Mouse (Mus musculus) gastrocnemius, postnatal 4 days (tissue): ENCODE results near the gene Fam83c. TPM values are rescaled to one million over a fixed set of nuclear protein-coding genes. Genes with fewer than 3 reads are reported as not detected.
"Not testable (repeated sequence)": the region's sequence is repeated elsewhere in the genome, so short reads cannot be mapped to it uniquely, and the experiment has no call there.

Source experiments
- DNase-seq, 2 experiments: peaks; one replicate each; pipeline ENCODE4 v3.0.0; 2021 to 2022; ENCODE audit warnings: low spot score in 2 of 2, mixed read lengths in 2 of 2
- long read RNA-seq, 2 experiments: library from polyadenylated mRNA; stranded (forward); transcript quantifications; one replicate each; pipeline ENCODE4 v2.0.0; 2021
- total RNA-seq, 2 experiments: library from RNA; stranded (reverse); gene quantifications; 2 replicates each; pipeline ENCODE4 v1.2.3; 2021

Fam83c gene
- not detected for total RNA-seq
- long read RNA-seq, experiment 1: 0 reads
- long read RNA-seq, experiment 2: 0 reads

DNA sequence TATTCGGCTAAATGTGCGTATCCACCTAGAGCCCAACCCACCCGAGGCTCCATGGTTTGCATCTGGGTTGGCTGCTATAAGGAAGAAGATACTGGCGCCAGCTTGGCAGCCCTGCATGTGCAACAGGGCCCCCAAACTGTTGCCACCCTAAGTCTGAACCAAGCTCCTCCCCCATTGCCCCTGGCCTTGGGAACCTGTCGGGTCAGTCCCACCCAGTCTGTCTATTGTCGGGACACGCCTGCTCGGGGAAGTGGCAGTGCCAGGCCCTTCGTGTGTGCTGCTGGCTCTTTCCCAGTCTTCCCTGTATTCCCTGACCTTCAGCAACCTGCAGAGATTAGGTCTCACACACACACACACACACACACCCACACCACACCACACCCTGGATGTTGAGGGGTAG is at the start of gene Fam83c:
Gene Fam83c (minus strand): TSS at position 123 of the 400 bp plus-strand sequence.
- DNase-seq: no peak

DNA sequence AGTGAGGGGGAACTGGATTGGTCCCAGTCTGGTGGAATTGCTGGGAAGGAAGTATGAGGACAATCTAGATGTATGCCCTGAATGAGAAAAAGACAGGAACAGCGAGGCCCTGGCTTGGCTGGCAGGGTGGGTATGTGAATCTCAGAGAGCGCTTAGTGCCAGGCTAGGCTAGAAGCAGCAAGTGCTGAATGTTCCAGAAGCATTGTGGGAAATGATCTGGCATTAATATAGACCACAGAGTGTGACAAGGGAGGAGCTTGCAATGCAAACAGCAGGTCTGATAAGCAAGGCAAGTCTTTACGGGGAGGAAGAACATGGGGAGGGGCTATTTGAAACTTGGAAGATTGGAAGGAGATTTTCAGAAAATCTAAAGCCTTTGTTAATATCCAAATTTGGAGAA is 47.4 kb upstream of the Fam83c start:
- DNase-seq: no peak

DNA sequence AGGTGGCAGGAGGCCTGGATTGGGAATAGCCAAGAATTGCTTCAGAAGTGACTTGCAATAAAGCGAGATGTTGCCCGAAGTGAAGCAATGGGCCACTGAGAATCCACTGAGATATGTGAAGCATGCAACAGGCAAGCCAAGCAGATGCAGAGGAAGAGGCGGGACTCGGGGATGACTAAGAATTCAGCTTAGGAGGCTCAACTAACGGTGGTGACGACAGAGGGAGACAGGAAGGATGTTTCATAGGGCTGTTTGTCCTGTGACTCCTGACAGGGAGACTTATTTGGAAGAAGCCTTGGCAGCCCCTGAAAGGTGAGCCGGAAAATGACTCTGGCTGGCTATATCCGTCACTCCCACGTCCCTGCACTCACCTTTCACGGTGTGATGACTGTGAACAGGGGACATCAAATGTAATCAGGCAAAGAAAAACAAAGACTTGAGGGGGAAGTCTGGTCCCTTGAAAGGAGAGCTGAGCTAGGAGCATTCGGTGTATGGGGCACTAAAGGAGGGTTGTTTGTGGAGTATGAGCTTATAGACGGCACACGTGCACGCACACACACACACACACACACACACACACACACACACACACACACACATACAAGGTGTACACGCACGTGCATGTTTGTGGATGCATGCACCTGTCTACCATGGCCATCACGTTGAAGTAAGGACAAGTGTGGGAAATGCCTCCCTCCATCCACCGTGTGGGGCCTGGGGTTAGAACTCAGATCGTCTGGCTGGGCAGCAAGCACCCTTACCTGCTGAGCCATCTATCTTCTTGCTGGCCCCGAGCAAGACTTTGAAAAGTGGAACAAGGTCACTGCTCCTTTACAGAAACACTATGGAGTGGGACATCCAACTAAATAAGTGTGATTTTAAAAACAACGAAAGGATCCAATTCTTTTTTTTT is 44.6 kb upstream of the Fam83c start:
- DNase-seq: no peak

DNA sequence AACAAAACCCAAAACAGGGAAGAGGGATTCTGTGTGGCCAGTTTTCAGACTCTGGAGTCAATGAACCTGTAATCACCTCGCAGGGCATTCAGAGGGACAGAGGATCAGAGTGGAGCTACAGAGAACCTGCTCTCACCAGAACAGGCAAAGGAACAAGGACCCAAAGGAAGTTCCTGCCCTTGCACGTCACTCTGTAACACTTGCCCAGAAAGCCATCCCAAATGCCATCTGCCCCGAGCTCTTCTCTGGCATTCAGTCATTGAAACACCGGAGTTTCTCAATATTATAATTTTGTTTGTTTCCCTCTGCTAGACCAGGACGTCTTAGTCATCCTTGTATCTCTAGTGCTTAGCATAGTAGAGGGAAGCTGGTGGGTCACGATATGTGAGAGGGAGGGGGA is 39.0 kb upstream of the Fam83c start:
- DNase-seq: no peak

DNA sequence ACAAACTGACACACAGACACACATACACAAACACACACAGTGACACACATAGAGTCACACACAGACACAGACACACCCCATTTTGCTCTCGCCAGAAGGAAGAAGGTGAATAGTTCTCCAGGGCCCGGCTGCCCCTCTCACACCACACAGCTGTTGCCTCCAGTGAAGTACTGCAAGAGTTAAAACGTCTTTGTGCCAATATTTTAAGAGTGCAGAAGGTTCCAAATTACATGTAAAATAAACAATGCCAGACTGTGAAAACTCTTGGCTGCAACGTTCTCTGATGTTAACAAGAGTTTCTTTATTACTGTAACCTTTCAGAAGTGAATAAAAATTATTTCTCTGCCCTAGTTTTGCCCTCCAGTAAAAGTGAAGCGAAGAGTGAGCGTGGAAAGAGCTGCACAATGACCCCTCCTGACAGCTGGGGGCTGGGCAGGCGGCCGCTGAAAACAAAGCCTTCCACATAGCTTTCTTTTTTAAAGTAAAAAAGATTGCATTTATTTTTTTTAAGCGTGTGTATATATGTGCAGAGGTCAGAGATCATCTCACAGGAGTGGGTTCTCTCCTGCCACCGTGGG is 38.4 kb upstream of the Fam83c start:
- DNase-seq: no peak

DNA sequence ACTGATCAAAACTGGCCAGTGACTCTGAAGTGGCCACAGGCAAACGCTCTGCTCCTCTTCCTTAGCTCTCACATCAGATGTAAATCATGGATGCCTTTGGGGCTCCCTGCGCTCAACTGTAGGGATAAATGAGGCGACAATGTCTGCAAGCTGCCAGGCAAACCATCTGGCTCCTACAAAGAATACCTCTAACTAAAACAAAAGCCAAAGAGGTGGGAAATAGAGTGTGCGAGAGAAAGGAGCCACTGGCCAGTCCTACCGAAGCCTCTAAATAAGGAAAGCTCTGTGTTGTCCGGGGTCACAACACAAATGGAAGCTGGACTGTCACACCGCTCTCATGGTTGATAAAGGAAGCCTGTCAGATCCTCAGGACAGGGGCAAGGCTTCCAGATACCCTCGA is 37.8 kb upstream of the Fam83c start:
- no peak for DNase-seq

DNA sequence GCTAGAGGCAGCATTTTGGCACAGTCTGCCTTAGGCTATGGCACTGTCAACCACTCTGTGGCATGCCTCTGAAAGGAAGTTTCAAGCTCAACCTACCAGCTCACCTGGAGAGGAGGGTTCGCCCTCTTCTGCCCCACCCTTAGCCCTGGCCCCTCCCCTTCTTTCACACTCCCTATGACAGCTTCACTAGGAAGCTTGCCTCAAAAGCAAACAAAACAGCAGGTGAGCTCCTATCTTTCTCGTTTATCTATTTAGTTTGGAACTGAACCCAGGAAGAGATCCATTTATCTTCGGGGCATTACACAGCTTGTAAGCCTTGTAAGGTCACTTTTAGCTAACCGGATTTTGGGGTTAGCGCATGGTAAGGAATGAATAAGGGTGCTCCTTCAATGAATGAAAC is 35.1 kb upstream of the Fam83c start:
- no peak for DNase-seq

DNA sequence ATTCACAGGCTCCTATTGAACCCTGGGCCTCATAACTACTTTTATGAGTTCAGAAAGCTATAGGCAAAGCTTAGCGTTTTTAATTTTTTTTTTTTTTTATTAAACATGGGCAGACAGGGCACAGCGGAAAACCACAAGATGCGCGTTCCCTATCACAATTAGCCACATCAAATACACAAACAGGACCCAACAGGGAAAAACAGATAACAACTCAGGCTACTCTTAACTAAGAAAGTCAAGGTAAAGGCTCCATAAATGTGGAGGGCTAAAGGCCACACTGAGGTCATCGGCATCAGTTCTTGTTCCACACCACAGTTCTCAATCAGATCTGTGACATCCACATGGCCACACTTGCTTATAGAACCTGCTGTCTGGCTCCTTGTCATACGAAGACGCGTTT is 33.7 kb upstream of the Fam83c start:
- no peak for DNase-seq

DNA sequence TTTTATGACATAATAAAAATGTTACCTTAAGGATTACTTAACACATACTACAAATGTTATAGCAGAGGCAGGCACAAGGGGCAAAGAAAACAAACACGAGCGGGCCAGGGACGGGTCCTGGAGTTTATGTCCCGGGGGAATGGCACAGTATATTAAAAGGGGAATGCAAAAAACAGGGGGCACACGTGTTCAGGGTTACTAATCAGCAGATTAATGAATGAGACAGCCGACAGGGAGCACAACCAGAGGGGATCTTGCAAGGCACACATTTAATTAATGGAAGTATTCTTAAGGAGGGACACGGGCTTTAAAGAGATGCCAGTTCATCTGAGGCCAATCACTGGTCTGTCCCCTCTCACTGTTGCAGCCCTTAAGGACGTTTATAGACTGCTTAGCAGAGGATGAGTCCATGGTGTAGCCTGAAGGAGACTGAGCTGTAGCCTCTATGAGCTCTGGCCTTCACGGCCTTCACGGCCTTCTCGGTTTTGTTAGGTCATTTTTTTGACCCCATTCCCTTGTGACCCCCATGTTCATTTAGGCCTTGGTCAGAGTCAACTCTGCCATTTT is 28.7 kb upstream of the Fam83c start:
- DNase-seq: no peak

DNA sequence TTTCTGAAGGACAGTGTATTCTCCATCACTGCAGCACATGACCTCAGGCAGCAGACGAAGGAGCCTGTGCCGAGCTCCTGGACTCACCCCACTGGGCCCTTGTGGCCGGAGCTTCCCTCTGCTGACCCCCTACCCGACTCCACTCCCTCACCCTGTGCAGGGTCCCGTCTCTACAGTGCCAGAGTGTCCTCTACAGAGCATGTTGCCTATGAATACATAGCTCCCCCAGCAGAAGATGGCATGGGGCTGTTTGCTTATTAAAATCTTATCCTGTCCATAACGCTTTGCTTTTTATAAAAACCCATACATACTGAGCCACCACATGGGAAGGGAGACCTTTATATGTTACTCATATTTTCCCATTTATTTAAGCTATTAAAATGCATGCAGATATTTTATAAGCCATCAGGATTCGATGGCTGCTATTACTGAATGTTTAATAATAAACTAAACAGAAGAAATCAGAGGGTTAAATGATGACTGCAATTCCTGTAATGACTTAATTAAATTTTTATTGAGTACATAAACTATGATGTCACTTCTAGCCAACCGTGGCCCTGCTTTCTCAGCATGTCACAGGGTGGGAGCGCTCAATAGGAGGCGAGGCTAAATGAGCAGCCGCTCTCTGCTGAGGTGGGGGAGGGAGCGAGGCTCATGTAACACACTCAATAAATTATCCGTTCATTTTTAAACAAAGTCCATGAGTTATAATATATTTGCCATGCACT is 28.1 kb upstream of the Fam83c start:
- no peak for DNase-seq

DNA sequence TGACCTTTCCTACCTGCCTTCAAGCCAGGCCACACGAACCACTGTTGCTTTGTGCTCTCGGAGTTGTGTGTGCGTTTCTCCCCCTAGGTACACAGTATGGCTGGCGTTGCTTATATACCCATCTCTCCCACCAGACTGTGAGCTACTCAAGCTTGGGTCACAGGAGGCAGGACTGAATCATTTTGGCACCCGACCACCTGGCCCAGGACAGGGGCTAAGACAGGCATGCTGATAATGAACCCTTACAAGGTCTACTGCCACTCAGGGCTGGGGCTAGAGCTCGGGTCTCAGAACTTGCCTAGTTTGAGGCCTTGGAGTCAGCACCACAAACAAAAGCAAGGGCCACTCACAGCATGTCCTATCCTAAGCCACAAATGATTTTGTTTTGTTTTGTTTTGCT is 26.9 kb upstream of the Fam83c start:
- DNase-seq: no peak

DNA sequence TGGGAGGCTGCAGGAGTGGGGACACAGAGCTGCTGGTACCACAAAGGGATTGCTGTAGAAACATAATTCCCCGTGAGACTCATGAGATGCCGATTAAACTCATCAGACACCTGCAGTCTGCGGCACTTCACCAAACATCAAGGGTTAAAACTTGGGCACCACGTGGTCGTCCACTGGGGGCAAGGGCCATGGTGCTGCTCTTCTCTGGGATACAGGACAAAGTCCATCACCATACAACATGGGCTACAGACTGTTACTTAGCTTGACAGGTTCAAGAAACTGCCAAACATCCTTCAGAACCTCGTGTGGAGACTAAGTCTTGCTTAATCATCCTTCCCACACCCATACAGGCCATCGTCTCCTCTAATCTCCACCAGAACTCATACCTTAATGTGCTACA is 25.4 kb upstream of the Fam83c start:
- DNase-seq: no peak

DNA sequence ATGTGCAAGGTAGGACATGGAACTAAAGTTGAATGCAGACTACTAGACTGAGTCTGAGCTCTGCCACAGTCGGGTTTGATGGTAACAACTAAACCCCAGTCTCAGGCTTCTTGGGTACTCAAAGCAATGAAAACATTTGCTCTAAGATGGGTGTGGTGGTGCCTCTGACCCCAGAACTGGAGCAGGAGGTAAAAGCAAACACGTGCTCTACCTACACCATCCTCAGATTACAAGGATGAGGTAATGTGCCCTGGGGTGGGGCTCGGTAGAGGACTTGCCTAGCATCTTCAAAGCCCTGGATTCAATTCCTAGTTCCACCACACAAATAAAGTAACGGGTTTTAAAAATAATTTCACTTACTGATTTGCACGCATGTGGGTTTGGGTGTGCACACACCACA is 17.9 kb upstream of the Fam83c start:
- DNase-seq: no peak

DNA sequence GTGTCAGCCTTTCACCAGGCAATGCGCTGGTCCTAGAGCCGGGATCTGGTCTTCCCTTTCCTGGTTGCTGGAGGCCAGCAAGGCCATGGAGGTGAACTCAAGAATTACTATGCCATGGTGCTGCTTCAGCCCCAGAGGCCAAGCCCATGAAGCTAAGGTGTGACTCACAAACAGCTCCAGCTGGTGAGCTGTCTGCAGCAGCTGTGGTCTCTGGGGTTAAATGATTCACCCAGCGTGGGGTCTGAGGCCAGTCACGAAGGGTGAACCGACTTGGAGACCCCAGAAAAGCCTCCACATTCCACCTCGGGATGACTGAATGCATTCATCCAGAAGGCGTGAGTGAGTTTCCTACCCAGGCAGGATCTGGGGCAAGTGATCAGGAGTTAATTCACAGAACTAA is 15.5 kb upstream of the Fam83c start:
- no peak for DNase-seq

DNA sequence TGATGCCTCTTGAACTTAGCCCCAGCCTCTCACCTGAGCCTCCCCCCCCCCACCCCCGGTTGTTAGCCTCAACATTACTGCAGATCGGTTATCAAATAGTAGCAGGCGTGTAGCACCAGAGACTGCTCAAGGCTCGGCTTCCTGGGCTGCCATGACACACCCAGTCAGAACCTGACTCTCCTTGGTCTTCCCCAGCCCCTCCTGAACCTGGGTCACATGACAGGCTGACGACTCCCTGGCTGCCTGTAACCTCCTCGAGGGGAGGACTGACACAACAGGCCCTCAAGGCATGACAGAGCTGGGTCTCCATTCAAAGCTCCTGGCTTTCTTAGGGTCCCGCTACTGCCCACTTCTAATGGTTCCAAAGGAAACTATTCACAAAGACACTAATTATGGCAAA is 14.8 kb upstream of the Fam83c start:
- DNase-seq: no peak

DNA sequence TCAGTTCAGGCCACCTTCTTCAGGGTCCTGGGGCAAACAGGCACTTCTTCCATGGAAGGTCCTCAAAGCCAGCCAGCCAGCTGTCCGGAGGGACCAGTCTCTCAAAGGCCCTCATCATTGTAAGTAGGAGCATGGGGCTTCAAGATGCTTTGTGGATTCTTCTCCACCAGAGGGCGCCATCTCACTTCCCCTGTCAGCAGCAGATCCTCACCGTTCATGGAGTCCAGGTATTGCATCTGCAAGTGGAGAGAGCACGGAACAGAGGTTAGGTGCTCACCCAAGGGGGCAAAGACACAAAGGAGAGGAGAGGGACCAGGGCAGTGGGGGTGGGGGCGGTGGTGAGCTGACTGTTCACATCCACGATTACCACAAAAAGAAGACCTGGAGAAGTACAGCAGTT is 13.6 kb upstream of the Fam83c start:
- DNase-seq: peak; percentile 59 to 71

DNA sequence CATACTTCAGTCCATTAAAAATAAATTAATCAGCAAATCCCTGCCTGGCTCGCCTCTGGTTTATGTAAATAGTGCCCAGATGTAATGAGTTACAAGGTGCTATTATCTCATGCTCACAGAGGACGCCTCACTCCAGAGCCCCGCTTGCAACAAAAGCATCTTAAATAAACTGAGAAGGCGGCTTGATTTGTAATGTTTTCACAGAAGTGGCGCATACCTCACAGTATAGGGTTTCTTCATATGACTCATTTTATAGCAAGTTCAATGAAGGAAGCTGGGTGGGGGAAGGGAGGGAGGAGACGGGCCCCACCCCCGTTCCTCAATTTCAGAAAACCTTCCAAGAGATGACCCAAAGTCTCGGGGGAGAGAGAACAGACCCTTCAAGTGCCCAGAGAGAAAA is 12.3 kb upstream of the Fam83c start:
- DNase-seq: no peak

DNA sequence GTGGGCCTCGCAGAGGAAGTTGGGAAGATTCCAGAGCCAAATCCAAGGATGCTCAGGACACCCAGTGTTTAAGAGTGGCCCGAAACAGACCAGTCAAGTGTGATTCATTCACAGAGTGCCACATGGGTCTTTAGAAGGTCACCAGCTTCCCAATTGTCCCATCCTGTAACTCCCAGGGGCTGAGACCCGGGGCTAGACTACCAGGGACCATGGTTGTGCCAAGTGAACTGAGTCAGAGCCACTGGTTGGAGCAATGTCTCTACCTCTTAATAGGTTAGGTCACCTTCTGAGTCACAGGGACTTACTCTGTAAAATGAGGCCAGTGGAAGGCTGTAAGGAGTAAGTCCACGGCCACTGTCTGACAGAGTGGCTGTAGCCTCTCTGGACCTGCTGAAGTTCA is 4.3 kb upstream of the Fam83c start:
- no peak for DNase-seq

DNA sequence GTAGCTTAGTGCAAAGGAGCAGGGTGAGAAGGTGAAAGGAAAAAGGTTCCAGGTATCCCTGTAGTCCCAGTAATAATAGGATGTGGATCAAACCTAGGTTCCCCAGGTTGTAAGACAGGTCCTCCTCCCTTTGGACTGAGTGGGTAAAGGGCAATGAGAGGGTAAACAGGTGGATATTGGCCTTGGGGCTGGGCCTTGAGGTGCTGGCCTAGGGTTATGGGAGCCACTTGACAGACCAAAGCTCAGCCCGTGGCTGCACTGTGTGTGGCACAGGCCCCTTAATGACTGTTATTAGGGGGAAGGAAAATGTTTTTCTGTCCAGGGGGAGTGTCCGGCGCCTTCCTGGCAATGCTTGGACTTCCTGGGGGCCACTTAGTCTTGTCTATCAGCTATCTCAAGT is 3.3 kb upstream of the Fam83c start:
- DNase-seq: no peak

DNA sequence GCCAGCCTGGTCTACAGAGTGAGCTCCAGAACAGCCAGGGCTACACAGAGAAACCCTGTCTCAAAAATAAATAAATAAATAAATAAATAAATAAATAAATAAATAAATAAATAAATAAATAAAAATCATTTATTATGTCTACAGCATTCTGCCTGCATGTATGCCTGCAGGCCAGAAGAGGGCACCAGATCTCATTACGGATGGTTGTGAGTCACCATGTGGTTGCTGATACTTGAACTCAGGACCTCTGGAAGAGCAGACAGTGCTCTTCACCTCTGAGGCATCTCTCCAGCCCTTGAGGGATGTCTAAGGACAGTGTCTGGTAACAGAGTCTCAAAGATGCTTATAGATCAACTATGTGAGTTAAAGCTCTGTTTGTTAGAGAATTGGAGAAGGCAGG is 2.6 kb downstream of the Fam83c start:
- DNase-seq: not testable (repeated sequence)

DNA sequence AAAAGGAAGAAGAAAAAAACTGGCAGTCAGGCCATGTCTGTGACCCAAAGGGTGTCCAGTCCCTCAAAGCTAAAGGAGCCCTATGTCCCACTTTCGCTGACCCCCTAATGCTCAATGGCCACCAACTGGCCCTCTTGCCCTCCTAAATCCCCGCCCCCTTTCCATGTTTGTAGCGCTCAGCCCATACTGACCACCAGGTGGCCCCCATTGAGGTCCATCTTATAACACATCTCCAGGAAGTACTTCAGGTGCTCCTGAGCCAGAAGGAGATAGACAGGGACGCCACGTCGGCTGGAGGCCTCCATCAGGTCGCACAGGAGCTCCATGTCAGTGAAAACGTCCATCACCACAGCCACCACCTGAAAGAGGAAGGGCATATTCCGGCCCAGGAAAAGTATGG is 3.4 kb downstream of the Fam83c start:
- no peak for DNase-seq

DNA sequence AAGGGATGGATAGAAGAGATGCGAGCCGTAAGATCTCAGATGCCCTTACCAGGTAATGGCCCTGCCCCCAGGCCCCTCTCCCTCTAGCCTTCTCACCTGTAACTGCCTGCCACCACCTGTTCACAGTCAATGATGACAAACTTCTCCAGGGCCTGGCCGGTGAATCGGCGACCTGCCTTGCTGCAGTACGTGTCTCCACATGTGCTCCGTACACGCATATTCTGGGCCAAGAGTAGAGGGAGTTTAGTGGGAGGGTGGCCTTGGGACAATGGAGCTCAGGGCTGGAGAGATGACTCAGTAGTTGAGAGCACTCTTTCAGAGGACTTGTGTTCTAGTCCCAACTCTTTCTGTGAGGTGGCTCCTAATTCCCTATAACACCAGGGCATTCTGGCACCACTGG is 3.8 kb downstream of the Fam83c start:
- DNase-seq: no peak
